Mouse (Mus musculus) liver, adult 2 months (tissue): ENCODE data around the gene Wnt1.

Experiments used
- CTCF ChIP-seq: fragments of 200-500 bp; IDR thresholded peaks from 2 replicates; pipeline ENCODE4 v1.5.1; 2011; ENCODE audit warnings: low read depth, low read length, control low read depth
- POLR2A ChIP-seq: fragments of 200-500 bp; IDR thresholded peaks from 2 replicates; pipeline ENCODE4 v1.6.1; 2011; ENCODE audit warnings: low read length, control low read depth; ENCODE audit not compliant: insufficient read depth; ENCODE audit errors: extremely low read depth

GRCm38 (mm10) chr15:98749093-98749492, 40.6 kb upstream of the Wnt1 start:
- TF ChIP-seq POLR2A (no peak), CTCF (no peak)
